Mouse (Mus musculus) testis, adult 2 months (tissue): Measurements from ENCODE around the gene Trpm8.

ENCODE experiments used
- CTCF ChIP-seq: fragments of 200-500 bp; IDR thresholded peaks from 2 replicates; pipeline ENCODE4 v1.5.1; 2012; ENCODE audit warnings: low read depth, mild to moderate bottlenecking, inconsistent platforms, low read length, moderate library complexity; ENCODE audit not compliant: control insufficient read depth, insufficient read depth, insufficient replicate concordance
- POLR2A ChIP-seq: fragments of 200-500 bp; IDR thresholded peaks from 2 replicates; pipeline ENCODE4 v1.6.1; 2012; ENCODE audit warnings: low read depth, mild to moderate bottlenecking, inconsistent platforms, low read length, moderate library complexity; ENCODE audit not compliant: control insufficient read depth

- TF ChIP-seq POLR2A: no peak
- no peak for TF ChIP-seq CTCF
These were observed 7.7 kb upstream of the Trpm8 start for GRCm38 (mm10) chr1:88269539-88270309.
